Mouse (Mus musculus) thymus, adult 18-20 months (tissue): Measurements from ENCODE around the gene Slc22a1.

Source experiments
- DNase-seq, 2 experiments: peaks; one replicate each; pipeline ENCODE4 v3.0.0; 2022; ENCODE audit warnings: mixed read lengths in 2 of 2

The Slc22a1 gene

GRCm38 (mm10) chr17:12630976-12631730 is 44.5 kb downstream of the Slc22a1 start:
- no peak for DNase-seq

GRCm38 (mm10) chr17:12627983-12628382 is 47.6 kb downstream of the Slc22a1 start:
- DNase-seq = no peak

- no peak for DNase-seq
Observed at GRCm38 (mm10) chr17:12619641-12620040, 56.0 kb downstream of the Slc22a1 start.

GRCm38 (mm10) chr17:12615429-12615828 is 60.2 kb downstream of the Slc22a1 start:
- no peak for DNase-seq

- DNase-seq = no peak
Observed at GRCm38 (mm10) chr17:12614511-12615385, 60.9 kb downstream of the Slc22a1 start.

GRCm38 (mm10) chr17:12607202-12607601 is 68.4 kb downstream of the Slc22a1 start:
- DNase-seq = no peak

GRCm38 (mm10) chr17:12606634-12607033 is 69.0 kb downstream of the Slc22a1 start:
- DNase-seq = no peak
